Mouse (Mus musculus) lung, postnatal 36 days (tissue): Measurements from ENCODE around the gene 4921524J17Rik.

Experiments
- DNase-seq: peaks from one replicate; pipeline ENCODE4 v3.0.0; 2022; ENCODE audit warnings: mixed read lengths

The 4921524J17Rik gene

GRCm38 (mm10) chr8:85441564-85441963, 8.9 kb upstream of the 4921524J17Rik start:
- DNase-seq, result no peak

GRCm38 (mm10) chr8:85435736-85436135, 3.1 kb upstream of the 4921524J17Rik start:
- DNase-seq, result peak; percentile 59

GRCm38 (mm10) chr8:85434817-85435216, 2.2 kb upstream of the 4921524J17Rik start:
- DNase-seq, result no peak

GRCm38 (mm10) chr8:85433017-85433393, 372 bp upstream of the 4921524J17Rik start:
- no peak for DNase-seq

GRCm38 (mm10) chr8:85431281-85432167, 1.1 kb downstream of the 4921524J17Rik start:
- DNase-seq, result peak; percentile 23

GRCm38 (mm10) chr8:85430801-85431200, 1.8 kb downstream of the 4921524J17Rik start:
- peak; percentile 14 for DNase-seq

GRCm38 (mm10) chr8:85429219-85429618, 3.4 kb downstream of the 4921524J17Rik start:
- DNase-seq, result peak; percentile 20

- no peak for DNase-seq
Measured at GRCm38 (mm10) chr8:85427026-85427425, 5.6 kb downstream of the 4921524J17Rik start.

- no peak for DNase-seq
Measured at GRCm38 (mm10) chr8:85421329-85421728, 11.3 kb downstream of the 4921524J17Rik start.

GRCm38 (mm10) chr8:85408526-85408925, 24.1 kb downstream of the 4921524J17Rik start:
- DNase-seq, result no peak

GRCm38 (mm10) chr8:85408053-85408505, 24.6 kb downstream of the 4921524J17Rik start:
- peak; percentile 78 for DNase-seq

GRCm38 (mm10) chr8:85405961-85406360, 26.7 kb downstream of the 4921524J17Rik start:
- DNase-seq, result no peak

GRCm38 (mm10) chr8:85405418-85405817, 27.2 kb downstream of the 4921524J17Rik start:
- DNase-seq, result no peak

GRCm38 (mm10) chr8:85398548-85398947, 34.1 kb downstream of the 4921524J17Rik start:
- no peak for DNase-seq

GRCm38 (mm10) chr8:85397508-85397907, 35.1 kb downstream of the 4921524J17Rik start:
- peak; percentile 80 for DNase-seq

GRCm38 (mm10) chr8:85396432-85397079, 36.1 kb downstream of the 4921524J17Rik start:
- no peak for DNase-seq

- no peak for DNase-seq
Measured at GRCm38 (mm10) chr8:85395681-85396431, 36.8 kb downstream of the 4921524J17Rik start.

- DNase-seq, result no peak
Measured at GRCm38 (mm10) chr8:85395017-85395416, 37.6 kb downstream of the 4921524J17Rik start.

- DNase-seq, result no peak
Measured at GRCm38 (mm10) chr8:85393199-85393598, 39.4 kb downstream of the 4921524J17Rik start.

GRCm38 (mm10) chr8:85391438-85391837, 41.2 kb downstream of the 4921524J17Rik start:
- DNase-seq, result no peak

GRCm38 (mm10) chr8:85386205-85386604, 46.4 kb downstream of the 4921524J17Rik start, which contains the start of gene Mylk3:
Gene Mylk3 (minus strand): TSS chr8:85386345.
- DNase-seq, result no peak

- no peak for DNase-seq
Measured at GRCm38 (mm10) chr8:85381926-85382325, 50.7 kb downstream of the 4921524J17Rik start.

- DNase-seq, result peak; percentile 82
Measured at GRCm38 (mm10) chr8:85380824-85381209, 51.8 kb downstream of the 4921524J17Rik start.
